Mouse (Mus musculus): Measurements from ENCODE around the gene Atp5h. TPM values are rescaled to one million over a fixed set of nuclear protein-coding genes. Genes with fewer than 3 reads are reported as not detected.

Atp5h gene
- polyA plus RNA-seq, 1 experiment from 2014 or later, result 2,271 TPM

GRCm38 (mm10) chr11:115425671-115426070 is 5.9 kb upstream of the Atp5h start:
- Histone ChIP-seq H3K27me3 (ENCODE audit: control insufficient read depth, insufficient read depth, low read length) (no peaks in the 10 kb centered on the region), H3K4me2 (ENCODE audit: low read length) (no peak overlapping the region), H3K9ac (ENCODE audit: low read length) (no peak overlapping the region), H3K4me1 (ENCODE audit: control insufficient read depth in 2 of 2, insufficient read depth in 2 of 2, low read length in 2 of 2) (peaks cover 7 to 21% of the 10 kb centered on the region in 2 experiments), H3K4me3 (ENCODE audit: control insufficient read depth in 1 of 2, insufficient read depth in 1 of 2, low read depth in 1 of 2, low read length in 2 of 2) (no peak overlapping the region), H3K36me3 (ENCODE audit: control insufficient read depth, insufficient read depth, low read length) (peaks cover 81% of the 10 kb centered on the region), H3K9me3 (ENCODE audit: control insufficient read depth, low read length) (no peaks in the 10 kb centered on the region), H3K27ac (replicated peaks in 1 of 2; ENCODE audit: control insufficient read depth in 1 of 2, insufficient read depth in 1 of 2, low read depth in 2 of 2, low read length in 2 of 2) (no peak overlapping the region)
- no peak for ATAC-seq (ENCODE audit: insufficient number of reproducible peaks, insufficient read depth, low FRiP score, low read depth)
- WGBS, result 89% methylated on average over 6 of the region's 6 CpGs

- no peaks in the 10 kb centered on the region for H3K9me3 ChIP-seq (ENCODE audit: control insufficient read depth, low read length)
- 83% methylated on average over 7 of the region's 7 CpGs for WGBS
- H3K4me1 ChIP-seq (ENCODE audit: control insufficient read depth in 2 of 2, insufficient read depth in 2 of 2, low read length in 2 of 2), result peaks cover 7 to 21% of the 10 kb centered on the region in 2 experiments
- H3K4me3 ChIP-seq (ENCODE audit: control insufficient read depth in 1 of 2, insufficient read depth in 1 of 2, low read depth in 1 of 2, low read length in 2 of 2), result no peak overlapping the region
- H3K36me3 ChIP-seq (ENCODE audit: control insufficient read depth, insufficient read depth, low read length), result peaks cover 70% of the 10 kb centered on the region
- H3K9ac ChIP-seq (ENCODE audit: low read length), result no peak overlapping the region
- H3K27me3 ChIP-seq (ENCODE audit: control insufficient read depth, insufficient read depth, low read length), result no peaks in the 10 kb centered on the region
- no peak overlapping the region for H3K27ac ChIP-seq (replicated peaks in 1 of 2; ENCODE audit: control insufficient read depth in 1 of 2, insufficient read depth in 1 of 2, low read depth in 2 of 2, low read length in 2 of 2)
- no peak for ATAC-seq (ENCODE audit: insufficient number of reproducible peaks, insufficient read depth, low FRiP score, low read depth)
- H3K4me2 ChIP-seq (ENCODE audit: low read length), result no peak overlapping the region
Observed at GRCm38 (mm10) chr11:115424666-115425065, 4.9 kb upstream of the Atp5h start.

GRCm38 (mm10) chr11:115423091-115423490 is 3.3 kb upstream of the Atp5h start:
- Histone ChIP-seq H3K4me2 (ENCODE audit: low read length) (no peak overlapping the region), H3K27me3 (ENCODE audit: control insufficient read depth, insufficient read depth, low read length) (no peaks in the 10 kb centered on the region), H3K27ac (replicated peaks in 1 of 2; ENCODE audit: control insufficient read depth in 1 of 2, insufficient read depth in 1 of 2, low read depth in 2 of 2, low read length in 2 of 2) (no peak overlapping the region), H3K9me3 (ENCODE audit: control insufficient read depth, low read length) (no peaks in the 10 kb centered on the region), H3K9ac (ENCODE audit: low read length) (no peak overlapping the region), H3K36me3 (ENCODE audit: control insufficient read depth, insufficient read depth, low read length) (peaks cover 57% of the 10 kb centered on the region), H3K4me3 (ENCODE audit: control insufficient read depth in 1 of 2, insufficient read depth in 1 of 2, low read depth in 1 of 2, low read length in 2 of 2) (no peak overlapping the region), H3K4me1 (ENCODE audit: control insufficient read depth in 2 of 2, insufficient read depth in 2 of 2, low read length in 2 of 2) (peaks cover 7 to 30% of the 10 kb centered on the region in 2 experiments)
- 87% methylated on average over 3 of the region's 3 CpGs for WGBS
- no peak for ATAC-seq (ENCODE audit: insufficient number of reproducible peaks, insufficient read depth, low FRiP score, low read depth)

GRCm38 (mm10) chr11:115421972-115422371 is 2.2 kb upstream of the Atp5h start:
- no peak overlapping the region for H3K4me3 ChIP-seq (ENCODE audit: control insufficient read depth in 1 of 2, insufficient read depth in 1 of 2, low read depth in 1 of 2, low read length in 2 of 2)
- no peak overlapping the region for H3K4me2 ChIP-seq (ENCODE audit: low read length)
- H3K4me1 ChIP-seq (ENCODE audit: control insufficient read depth in 2 of 2, insufficient read depth in 2 of 2, low read length in 2 of 2), result peaks cover 2 to 36% of the 10 kb centered on the region in 2 experiments
- H3K9me3 ChIP-seq (ENCODE audit: control insufficient read depth, low read length), result no peaks in the 10 kb centered on the region
- H3K27ac ChIP-seq (replicated peaks in 1 of 2; ENCODE audit: control insufficient read depth in 1 of 2, insufficient read depth in 1 of 2, low read depth in 2 of 2, low read length in 2 of 2), result no peak overlapping the region
- peaks cover 59% of the 10 kb centered on the region for H3K36me3 ChIP-seq (ENCODE audit: control insufficient read depth, insufficient read depth, low read length)
- H3K27me3 ChIP-seq (ENCODE audit: control insufficient read depth, insufficient read depth, low read length), result no peaks in the 10 kb centered on the region
- H3K9ac ChIP-seq (ENCODE audit: low read length), result no peak overlapping the region
- WGBS, result 85% methylated on average over 16 of the region's 16 CpGs
- no peak for ATAC-seq (ENCODE audit: insufficient number of reproducible peaks, insufficient read depth, low FRiP score, low read depth)

GRCm38 (mm10) chr11:115421328-115421727 is 1.6 kb upstream of the Atp5h start:
- Histone ChIP-seq H3K9me3 (ENCODE audit: control insufficient read depth, low read length) (no peaks in the 10 kb centered on the region), H3K27ac (replicated peaks in 1 of 2; ENCODE audit: control insufficient read depth in 1 of 2, insufficient read depth in 1 of 2, low read depth in 2 of 2, low read length in 2 of 2) (peak overlapping the region in 1 of 2 experiments; percentile 90; a peak in 1 of 4 replicates), H3K4me1 (ENCODE audit: control insufficient read depth in 2 of 2, insufficient read depth in 2 of 2, low read length in 2 of 2) (peaks cover 4 to 42% of the 10 kb centered on the region in 2 experiments), H3K4me2 (ENCODE audit: low read length) (peak overlapping the region; percentile 97), H3K9ac (ENCODE audit: low read length) (peak overlapping the region; percentile 95), H3K4me3 (ENCODE audit: control insufficient read depth in 1 of 2, insufficient read depth in 1 of 2, low read depth in 1 of 2, low read length in 2 of 2) (peak overlapping the region in 1 of 2 experiments; percentile 87; a peak in 2 of 4 replicates), H3K36me3 (ENCODE audit: control insufficient read depth, insufficient read depth, low read length) (peaks cover 59% of the 10 kb centered on the region), H3K27me3 (ENCODE audit: control insufficient read depth, insufficient read depth, low read length) (no peaks in the 10 kb centered on the region)
- no peak for ATAC-seq (ENCODE audit: insufficient number of reproducible peaks, insufficient read depth, low FRiP score, low read depth)
- WGBS, result 60% methylated on average over 1 of the region's 1 CpGs

- peaks cover 58% of the 10 kb centered on the region for H3K36me3 ChIP-seq (ENCODE audit: control insufficient read depth, insufficient read depth, low read length)
- H3K4me1 ChIP-seq (ENCODE audit: control insufficient read depth in 2 of 2, insufficient read depth in 2 of 2, low read length in 2 of 2), result peaks cover 8 to 47% of the 10 kb centered on the region in 2 experiments
- peak overlapping the region; percentile 75 to 90 for H3K27ac ChIP-seq (replicated peaks in 1 of 2; ENCODE audit: control insufficient read depth in 1 of 2, insufficient read depth in 1 of 2, low read depth in 2 of 2, low read length in 2 of 2)
- ATAC-seq (ENCODE audit: insufficient number of reproducible peaks, insufficient read depth, low FRiP score, low read depth), result peak; percentile 69
- no peaks in the 10 kb centered on the region for H3K27me3 ChIP-seq (ENCODE audit: control insufficient read depth, insufficient read depth, low read length)
- H3K9ac ChIP-seq (ENCODE audit: low read length), result peak overlapping the region; percentile 95
- peak overlapping the region; percentile 97 for H3K4me2 ChIP-seq (ENCODE audit: low read length)
- 1% methylated on average over 45 of the region's 45 CpGs for WGBS
- H3K9me3 ChIP-seq (ENCODE audit: control insufficient read depth, low read length), result no peaks in the 10 kb centered on the region
- H3K4me3 ChIP-seq (ENCODE audit: control insufficient read depth in 1 of 2, insufficient read depth in 1 of 2, low read depth in 1 of 2, low read length in 2 of 2), result peak overlapping the region; percentile 71 to 87
Observed at GRCm38 (mm10) chr11:115420336-115421190, 801 bp upstream of the Atp5h start.

GRCm38 (mm10) chr11:115409556-115409955 is 10.2 kb downstream of the Atp5h start:
- WGBS, result 87% methylated on average over 7 of the region's 7 CpGs
- H3K9ac ChIP-seq (ENCODE audit: low read length), result no peak overlapping the region
- no peak for ATAC-seq (ENCODE audit: insufficient number of reproducible peaks, insufficient read depth, low FRiP score, low read depth)
- no peak overlapping the region for H3K4me3 ChIP-seq (ENCODE audit: control insufficient read depth in 1 of 2, insufficient read depth in 1 of 2, low read depth in 1 of 2, low read length in 2 of 2)
- peaks cover 57% of the 10 kb centered on the region for H3K36me3 ChIP-seq (ENCODE audit: control insufficient read depth, insufficient read depth, low read length)
- no peaks in the 10 kb centered on the region for H3K27me3 ChIP-seq (ENCODE audit: control insufficient read depth, insufficient read depth, low read length)
- H3K27ac ChIP-seq (replicated peaks in 1 of 2; ENCODE audit: control insufficient read depth in 1 of 2, insufficient read depth in 1 of 2, low read depth in 2 of 2, low read length in 2 of 2), result no peak overlapping the region
- H3K4me1 ChIP-seq (ENCODE audit: control insufficient read depth in 2 of 2, insufficient read depth in 2 of 2, low read length in 2 of 2), result peaks cover 7 to 21% of the 10 kb centered on the region in 2 experiments
- no peaks in the 10 kb centered on the region for H3K9me3 ChIP-seq (ENCODE audit: control insufficient read depth, low read length)
- no peak overlapping the region for H3K4me2 ChIP-seq (ENCODE audit: low read length)
